Mouse (Mus musculus): ENCODE results near the gene Ddhd1. TPM values are rescaled to one million over a fixed set of nuclear protein-coding genes. Genes with fewer than 3 reads are reported as not detected.

The Ddhd1 gene
- polyA plus RNA-seq, 1 experiment from 2014 or later = 4.4 TPM

DNA sequence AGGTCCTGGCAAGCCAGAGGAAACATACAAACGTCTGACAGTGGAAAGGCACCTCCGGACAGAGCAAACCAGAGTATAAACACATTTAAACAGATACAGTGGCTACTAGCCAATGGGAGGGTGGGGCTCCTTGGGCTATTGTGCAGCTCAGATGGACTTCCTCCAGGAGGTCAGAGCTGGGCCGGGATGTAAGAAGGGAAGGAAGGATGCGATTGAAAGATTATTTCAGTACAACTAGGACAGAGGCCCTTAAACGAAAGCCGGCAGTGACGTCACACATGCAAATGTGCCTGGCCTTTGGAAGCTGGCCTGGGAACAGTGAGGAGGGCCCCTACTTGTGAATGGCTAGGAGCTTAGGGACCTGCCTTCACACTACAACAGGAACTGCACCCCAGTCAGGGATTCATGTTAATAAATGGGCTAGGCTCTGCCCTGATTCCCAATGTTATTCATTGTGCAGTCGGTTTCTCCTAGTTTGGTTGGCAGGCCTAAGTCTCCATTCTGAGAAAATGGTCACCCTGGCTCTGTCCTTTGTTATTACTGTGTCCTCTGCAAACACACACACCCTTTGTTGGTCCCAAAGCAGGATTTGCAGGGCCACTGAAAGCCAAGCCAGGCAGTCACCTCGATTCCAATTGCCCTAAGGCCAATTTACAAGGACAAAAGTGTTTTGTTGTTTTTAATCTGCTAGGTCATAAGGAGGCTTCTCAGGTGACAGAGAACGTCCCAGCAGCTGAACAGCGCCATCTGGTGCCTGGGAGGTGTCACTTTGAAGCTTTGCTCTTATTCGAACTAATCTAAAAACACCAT lies 118.1 kb downstream of the Ddhd1 start:
- no peaks in the 10 kb centered on the region for H3K9me3 ChIP-seq (ENCODE audit: control insufficient read depth, low read length)
- WGBS = 23% methylated on average over 12 of the region's 12 CpGs
- no peak for TF ChIP-seq EP300 (optimal IDR thresholded peaks at IDR 0.05)
- TF ChIP-seq CTCF (IDR thresholded peaks at IDR 0.05; ENCODE audit: low read depth) = peak; percentile 89
- H3K27ac ChIP-seq (replicated peaks) = peak overlapping the region; percentile 30
- no peaks in the 10 kb centered on the region for H3K27me3 ChIP-seq (ENCODE audit: control insufficient read depth, insufficient read depth, low read length)
- H3K9ac ChIP-seq (ENCODE audit: low read length) = no peak overlapping the region
- no peaks in the 10 kb centered on the region; the same call in 1 of the 2 replicates for H3K4me1 ChIP-seq (replicated peaks; ENCODE audit: control insufficient read depth, insufficient read depth)
- H3K4me3 ChIP-seq (ENCODE audit: low read depth, low read length) = no peak overlapping the region
- peak; percentile 68 for DNase-seq (ENCODE audit: low spot score)
- H3K4me2 ChIP-seq (replicated peaks; ENCODE audit: low read depth) = no peak overlapping the region
- H3K36me3 ChIP-seq (ENCODE audit: control insufficient read depth, insufficient read depth, low read length) = no peaks in the 10 kb centered on the region
- ATAC-seq (ENCODE audit: low FRiP score, low TSS enrichment) = peak; percentile 79

Small RNA genes lying within 50 kb of the gene (microRNA-seq; reads per million reads assigned to microRNA genes)
- 1.3 reads per million for gene Mir5131

Other genes with a start within 250 kb of the Ddhd1 start
- gene Fermt2, start 128.0 kb downstream of the Ddhd1 start, polyA plus RNA-seq (2015; fragmentation: Nextera tagmentation; extraction: Ambion mirVana) = 176 and 189 TPM in 2 replicates

All from stomach, postnatal 0 days (tissue).